Mouse (Mus musculus): Measurements from ENCODE around the gene Kif6. TPM values are rescaled to one million over a fixed set of nuclear protein-coding genes. Genes with fewer than 3 reads are reported as not detected.

The Kif6 gene
- polyA plus RNA-seq, 1 experiment, result 1.9 TPM

GRCm38 (mm10) chr17:49666728-49667127 is 51.8 kb downstream of the Kif6 start:
- no peak for DNase-seq (ENCODE audit: low read depth)
- TF ChIP-seq CTCF (IDR thresholded peaks at IDR 0.05; ENCODE audit: borderline replicate concordance, extremely low read depth, insufficient read depth, insufficient read length), result no peak
- no peak for TF ChIP-seq POLR2A (IDR thresholded peaks at IDR 0.05; ENCODE audit: borderline replicate concordance, extremely low read depth, insufficient read depth, insufficient read length, poor library complexity, severe bottlenecking)

- no peak for TF ChIP-seq CTCF (IDR thresholded peaks at IDR 0.05; ENCODE audit: borderline replicate concordance, extremely low read depth, insufficient read depth, insufficient read length)
- TF ChIP-seq POLR2A (IDR thresholded peaks at IDR 0.05; ENCODE audit: borderline replicate concordance, extremely low read depth, insufficient read depth, insufficient read length, poor library complexity, severe bottlenecking), result no peak
- no peak for DNase-seq (ENCODE audit: low read depth)
These were observed 53.4 kb downstream of the Kif6 start for GRCm38 (mm10) chr17:49668296-49668695.

GRCm38 (mm10) chr17:49671921-49672339 is 57.0 kb downstream of the Kif6 start:
- peak; percentile 86 for DNase-seq (ENCODE audit: low read depth)
- no peak for TF ChIP-seq POLR2A (IDR thresholded peaks at IDR 0.05; ENCODE audit: borderline replicate concordance, extremely low read depth, insufficient read depth, insufficient read length, poor library complexity, severe bottlenecking)
- TF ChIP-seq CTCF (IDR thresholded peaks at IDR 0.05; ENCODE audit: borderline replicate concordance, extremely low read depth, insufficient read depth, insufficient read length), result no peak

- TF ChIP-seq CTCF (IDR thresholded peaks at IDR 0.05; ENCODE audit: borderline replicate concordance, extremely low read depth, insufficient read depth, insufficient read length), result no peak
- TF ChIP-seq POLR2A (IDR thresholded peaks at IDR 0.05; ENCODE audit: borderline replicate concordance, extremely low read depth, insufficient read depth, insufficient read length, poor library complexity, severe bottlenecking), result no peak
- no peak for DNase-seq (ENCODE audit: low read depth)
These were observed 57.5 kb downstream of the Kif6 start for GRCm38 (mm10) chr17:49672421-49672820.

DNA sequence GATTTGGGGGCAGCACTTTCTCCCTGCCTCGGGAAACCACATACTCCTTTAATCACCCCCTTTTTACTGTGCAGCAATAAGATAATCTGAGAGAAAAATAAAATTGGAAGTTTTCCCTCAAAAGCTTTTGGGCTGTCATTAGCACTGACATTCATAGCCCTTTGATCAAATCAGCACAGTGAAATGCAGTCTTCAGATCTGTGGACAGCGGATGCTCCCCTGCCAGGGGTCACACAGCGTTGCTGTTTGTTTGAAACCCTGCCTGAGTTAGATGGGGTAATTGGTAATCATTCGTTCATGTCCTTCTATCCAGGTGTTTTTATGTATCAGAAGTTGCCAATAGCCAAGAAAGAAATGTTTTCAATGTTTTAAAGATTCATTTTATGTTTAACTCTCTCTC is 60.7 kb downstream of the Kif6 start:
- no peak for TF ChIP-seq POLR2A (IDR thresholded peaks at IDR 0.05; ENCODE audit: borderline replicate concordance, extremely low read depth, insufficient read depth, insufficient read length, poor library complexity, severe bottlenecking)
- TF ChIP-seq CTCF (IDR thresholded peaks at IDR 0.05; ENCODE audit: borderline replicate concordance, extremely low read depth, insufficient read depth, insufficient read length), result no peak
- DNase-seq (ENCODE audit: low read depth), result no peak

DNA sequence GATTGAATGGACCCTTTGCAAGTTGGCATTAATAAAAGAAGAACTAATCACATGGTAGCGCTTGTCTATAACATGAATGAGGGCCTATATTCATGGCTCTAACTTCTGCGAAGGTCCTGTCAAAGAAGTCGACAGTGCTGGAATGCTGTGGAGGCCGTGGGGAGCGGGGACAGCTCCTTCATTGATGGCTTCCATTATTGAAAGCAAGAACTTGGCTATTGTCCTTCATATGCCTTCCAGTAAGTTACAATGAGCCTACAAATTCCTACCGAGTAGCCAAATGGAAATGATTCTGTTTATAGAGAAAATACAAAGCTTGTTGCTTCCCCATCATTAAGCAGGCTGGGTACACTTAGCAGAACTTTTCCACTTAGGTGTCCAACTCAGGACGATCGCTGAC is 66.5 kb downstream of the Kif6 start:
- no peak for TF ChIP-seq POLR2A (IDR thresholded peaks at IDR 0.05; ENCODE audit: borderline replicate concordance, extremely low read depth, insufficient read depth, insufficient read length, poor library complexity, severe bottlenecking)
- no peak for TF ChIP-seq CTCF (IDR thresholded peaks at IDR 0.05; ENCODE audit: borderline replicate concordance, extremely low read depth, insufficient read depth, insufficient read length)
- DNase-seq (ENCODE audit: low read depth), result no peak

DNA sequence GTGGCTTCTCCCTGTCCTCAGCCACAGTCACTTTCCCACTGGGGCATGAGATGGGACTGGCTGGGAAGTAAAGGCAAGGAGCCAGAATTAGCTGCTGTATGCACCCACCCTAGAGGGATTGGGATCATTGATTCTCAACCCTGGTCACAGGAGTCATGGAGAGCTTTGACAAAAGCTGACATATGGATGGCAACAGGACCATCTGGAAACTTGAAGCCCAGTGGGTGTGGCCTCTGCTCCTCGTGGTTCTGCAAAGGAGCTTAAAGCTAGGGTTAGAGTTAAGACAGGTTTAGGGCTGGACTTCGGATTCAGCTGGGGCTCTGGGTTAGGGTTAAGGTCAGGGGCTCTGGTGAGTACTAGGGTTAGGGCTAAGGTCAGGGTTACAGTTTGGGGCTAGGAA is 69.2 kb downstream of the Kif6 start:
- DNase-seq (ENCODE audit: low read depth), result no peak
- TF ChIP-seq POLR2A (IDR thresholded peaks at IDR 0.05; ENCODE audit: borderline replicate concordance, extremely low read depth, insufficient read depth, insufficient read length, poor library complexity, severe bottlenecking), result no peak
- no peak for TF ChIP-seq CTCF (IDR thresholded peaks at IDR 0.05; ENCODE audit: borderline replicate concordance, extremely low read depth, insufficient read depth, insufficient read length)

GRCm38 (mm10) chr17:49690607-49691454 is 75.9 kb downstream of the Kif6 start:
- no peak for TF ChIP-seq CTCF (IDR thresholded peaks at IDR 0.05; ENCODE audit: borderline replicate concordance, extremely low read depth, insufficient read depth, insufficient read length)
- no peak for TF ChIP-seq POLR2A (IDR thresholded peaks at IDR 0.05; ENCODE audit: borderline replicate concordance, extremely low read depth, insufficient read depth, insufficient read length, poor library complexity, severe bottlenecking)
- DNase-seq (ENCODE audit: low read depth), result peak; percentile 60

GRCm38 (mm10) chr17:49691455-49691805 is 76.5 kb downstream of the Kif6 start:
- no peak for DNase-seq (ENCODE audit: low read depth)
- TF ChIP-seq POLR2A (IDR thresholded peaks at IDR 0.05; ENCODE audit: borderline replicate concordance, extremely low read depth, insufficient read depth, insufficient read length, poor library complexity, severe bottlenecking), result no peak
- no peak for TF ChIP-seq CTCF (IDR thresholded peaks at IDR 0.05; ENCODE audit: borderline replicate concordance, extremely low read depth, insufficient read depth, insufficient read length)

- no peak for DNase-seq (ENCODE audit: low read depth)
- TF ChIP-seq POLR2A (IDR thresholded peaks at IDR 0.05; ENCODE audit: borderline replicate concordance, extremely low read depth, insufficient read depth, insufficient read length, poor library complexity, severe bottlenecking) (no peak), CTCF (IDR thresholded peaks at IDR 0.05; ENCODE audit: borderline replicate concordance, extremely low read depth, insufficient read depth, insufficient read length) (no peak)
These were observed 78.3 kb downstream of the Kif6 start for GRCm38 (mm10) chr17:49693206-49693605.

DNA sequence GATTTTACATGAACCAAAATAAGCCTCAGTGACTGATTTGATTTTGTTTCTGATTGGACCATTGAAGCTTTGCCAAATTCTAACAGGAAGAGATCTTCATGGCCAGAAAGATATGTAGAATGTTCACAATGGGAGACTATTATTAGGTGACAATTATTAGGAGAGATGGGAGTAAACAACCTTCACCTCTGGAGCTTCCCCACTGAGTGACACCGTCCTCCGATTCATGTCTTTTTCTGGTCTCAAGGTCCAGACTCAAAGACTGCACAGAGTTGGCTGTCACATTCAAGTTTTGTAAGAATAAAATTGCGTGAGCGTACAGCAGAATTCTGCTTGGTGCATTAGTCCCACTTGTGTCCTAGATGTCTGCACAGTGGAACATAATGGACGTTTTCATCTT is 82.3 kb downstream of the Kif6 start:
- DNase-seq (ENCODE audit: low read depth), result no peak

More for the DNA sequence above, 82.3 kb downstream of the Kif6 start:
- no peak for TF ChIP-seq POLR2A (IDR thresholded peaks at IDR 0.05; ENCODE audit: borderline replicate concordance, extremely low read depth, insufficient read depth, insufficient read length, poor library complexity, severe bottlenecking)
- no peak for TF ChIP-seq CTCF (IDR thresholded peaks at IDR 0.05; ENCODE audit: borderline replicate concordance, extremely low read depth, insufficient read depth, insufficient read length)
